Mouse (Mus musculus) heart, postnatal 0 days (tissue): ENCODE results near the gene Grasp. TPM values are rescaled to one million over a fixed set of nuclear protein-coding genes. Genes with fewer than 3 reads are reported as not detected.

Source experiments
- ATAC-seq: fragments of 200-750 bp; cut with Nextera tagmentation; 2 replicates; pipeline ENCODE4 v1.8.0; 2017; ENCODE audit warnings: low read depth, moderate number of reproducible peaks, moderate library complexity; ENCODE audit not compliant: insufficient read depth
- DNase-seq: peaks from one replicate; pipeline ENCODE4 v3.0.0-alpha.2; 2016; ENCODE audit warnings: low spot score
- H3K27ac ChIP-seq: fragments of 300-500 bp; sonication (generic); 2 replicates; pipeline ENCODE4 v1.5.1; 2014; ENCODE audit warnings: low read depth, mild to moderate bottlenecking
- H3K27me3 ChIP-seq: fragments of 300-500 bp; sonication (generic); 2 replicates; pipeline ENCODE4 v1.6.1; 2014; ENCODE audit warnings: low read length, mixed read lengths; ENCODE audit not compliant: control insufficient read depth, insufficient read depth
- H3K36me3 ChIP-seq: fragments of 300-500 bp; sonication (generic); replicated peaks from 2 replicates; pipeline ENCODE4 v1.6.1; 2014; ENCODE audit warnings: low read length, mixed read lengths; ENCODE audit not compliant: control insufficient read depth, insufficient read depth
- H3K4me1 ChIP-seq: fragments of 300-500 bp; sonication (generic); 2 replicates; pipeline ENCODE4 v1.6.1; 2014; ENCODE audit warnings: antibody characterized with exemption; ENCODE audit not compliant: control insufficient read depth, insufficient read depth
- H3K4me2 ChIP-seq: fragments of 300-500 bp; sonication (generic); 2 replicates; pipeline ENCODE4 v1.6.1; 2014; ENCODE audit warnings: low read depth, mild to moderate bottlenecking, low read length, moderate library complexity
- H3K4me3 ChIP-seq: fragments of 300-500 bp; sonication (generic); 2 replicates; pipeline ENCODE4 v1.5.1; 2014; ENCODE audit warnings: low read depth, low read length
- H3K9ac ChIP-seq: fragments of 300-500 bp; sonication (generic); replicated peaks from 2 replicates; pipeline ENCODE4 v1.6.1; 2014; ENCODE audit warnings: low read depth, low read length, mixed read lengths
- H3K9me3 ChIP-seq: fragments of 300-500 bp; sonication (generic); replicated peaks from 2 replicates; pipeline ENCODE4 v1.6.1; 2016; ENCODE audit warnings: low read length; ENCODE audit not compliant: control insufficient read depth
- CTCF ChIP-seq: IDR thresholded peaks from 2 replicates; pipeline ENCODE4 v1.5.1; 2016; ENCODE audit warnings: antibody characterized with exemption, control low read depth, low read depth
- EP300 ChIP-seq: IDR thresholded peaks from 2 replicates; pipeline ENCODE4 v1.6.1; 2016; ENCODE audit warnings: antibody characterized with exemption, low read depth
- WGBS: fragments of 180-500 bp; shearing (Covaris S2); extraction: QIAGEN DNeasy Blood & Tissue Kit; methylation state at CpG from one replicate; pipeline ENCODE4 v1.1.7; 2014; 5-methylcytosine and 5-hydroxymethylcytosine counted together
- polyA plus RNA-seq: library from polyadenylated mRNA; unstranded; fragments of >200 nt; fragmentation: Nextera tagmentation; extraction: Ambion mirVana; gene quantifications from 2 replicates; pipeline ENCODE4 v1.2.1, GENCODE M21; 2015
- total RNA-seq: library from RNA; depleted of rRNA; stranded (reverse); fragments of >200 nt; gene quantifications from 2 replicates; pipeline ENCODE4 v1.2.3, GENCODE M21; 2014; ENCODE audit warnings: low replicate concordance

Gene Grasp
- total and polyA plus RNA-seq, 2 experiments from 2014 or later = 2.3 to 8.0 TPM

DNA sequence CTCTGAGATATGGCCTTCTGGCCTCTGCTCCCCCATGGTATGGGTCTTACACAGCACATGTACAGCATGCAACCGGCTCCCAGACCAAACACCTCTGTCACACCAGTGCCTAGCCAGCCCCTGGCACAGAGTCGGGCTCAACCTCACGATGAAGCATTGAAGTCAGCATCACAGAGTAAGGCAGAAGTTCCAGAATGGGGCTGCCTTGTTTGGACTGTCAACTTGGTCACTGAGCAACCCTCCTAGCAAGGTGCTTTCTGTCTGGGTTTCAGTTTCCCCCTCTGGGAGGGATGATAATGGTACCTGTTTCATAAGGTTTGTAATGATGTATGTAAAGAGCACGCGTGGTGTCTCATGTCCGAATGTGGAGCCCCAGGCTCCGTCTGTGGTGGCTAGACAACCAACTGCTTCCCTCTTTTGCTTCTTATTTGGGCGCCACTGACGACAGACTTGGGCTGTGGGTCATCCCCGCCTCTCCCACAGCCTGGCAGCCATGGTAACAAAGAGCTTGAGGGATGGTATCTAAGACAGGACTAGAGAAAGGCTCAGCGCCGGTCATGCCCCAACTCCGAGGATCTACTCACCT lies 998 bp upstream of the Grasp start:
- DNase-seq = no peak
- Histone ChIP-seq H3K4me1 (no peaks in the 10 kb centered on the region), H3K36me3 (no peaks in the 10 kb centered on the region), H3K27me3 (peaks cover 4% of the 10 kb centered on the region; the same call in 1 of the 2 replicates), H3K9ac (no peak overlapping the region), H3K9me3 (no peaks in the 10 kb centered on the region), H3K4me2 (no peak overlapping the region), H3K27ac (no peak overlapping the region), H3K4me3 (no peak overlapping the region)
- TF ChIP-seq CTCF (no peak), EP300 (no peak)
- WGBS = 57% methylated on average over 13 of the region's 13 CpGs
- ATAC-seq = no peak

DNA sequence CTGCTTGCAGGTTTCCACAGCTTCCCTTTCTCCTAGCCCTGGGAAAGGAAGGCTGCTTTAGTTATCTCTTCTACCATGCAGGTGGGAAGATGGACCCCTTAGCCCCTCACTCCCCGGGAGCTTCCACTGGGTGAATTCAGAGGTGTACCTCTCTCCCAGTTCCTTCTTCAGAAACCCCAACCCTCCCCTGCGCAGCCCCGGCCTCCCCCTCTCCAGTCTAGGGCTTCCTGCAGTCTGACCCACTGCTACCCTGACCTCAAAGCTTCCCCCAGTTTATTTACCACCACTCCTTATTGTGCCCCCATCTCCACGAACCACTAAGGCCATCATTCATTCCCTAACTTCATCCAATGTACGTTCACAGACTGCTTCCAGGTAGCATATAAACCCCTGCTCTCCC lies 392 bp upstream of the Grasp start:
- no peak for DNase-seq
- H3K4me1 ChIP-seq = 0 out of 2 replicates have a peak, but pooled peaks cover 3% of the 10 kb centered on the region
- H3K27me3 ChIP-seq = peaks cover 4% of the 10 kb centered on the region; the same call in 1 of the 2 replicates
- ATAC-seq = no peak
- peak overlapping the region; percentile 93 for H3K4me2 ChIP-seq
- H3K4me3 ChIP-seq = peak overlapping the region; percentile 86
- H3K9me3 ChIP-seq = no peaks in the 10 kb centered on the region
- WGBS = 8% methylated on average over 5 of the region's 5 CpGs
- H3K27ac ChIP-seq = no peak overlapping the region
- TF ChIP-seq EP300 (no peak), CTCF (no peak)
- H3K9ac ChIP-seq = no peak overlapping the region
- H3K36me3 ChIP-seq = no peaks in the 10 kb centered on the region

DNA sequence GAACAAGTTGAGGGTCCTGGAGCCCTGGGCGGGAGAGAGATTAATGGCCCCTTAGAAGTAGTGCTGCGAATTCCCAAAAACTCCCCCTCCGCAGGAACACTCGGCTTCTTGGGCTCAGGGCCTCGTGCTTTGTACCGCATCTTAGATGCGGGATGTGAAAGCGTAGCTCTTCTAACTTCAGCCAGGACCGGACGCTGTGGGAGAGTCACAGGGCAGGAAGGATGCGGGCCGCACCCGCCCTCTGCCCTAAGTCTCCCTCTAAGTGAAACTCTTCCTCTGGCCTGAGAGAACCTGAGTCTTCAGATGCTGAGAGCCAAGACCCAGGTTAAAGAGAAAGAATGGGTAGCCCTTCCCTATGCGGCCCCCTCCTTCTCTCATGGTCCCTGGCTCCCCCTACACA lies 989 bp downstream of the Grasp start:
- H3K27me3 ChIP-seq = peaks cover 4% of the 10 kb centered on the region; the same call in 1 of the 2 replicates
- H3K4me3 ChIP-seq = peak overlapping the region; percentile 86
- H3K9me3 ChIP-seq = no peaks in the 10 kb centered on the region
- peak overlapping the region; percentile 75 for H3K9ac ChIP-seq
- 22% methylated on average over 14 of the region's 14 CpGs for WGBS
- H3K4me2 ChIP-seq = peak overlapping the region; percentile 93
- TF ChIP-seq CTCF (no peak), EP300 (no peak)
- DNase-seq (peak; percentile 36), ATAC-seq (no peak)
- peak overlapping the region; percentile 82 for H3K27ac ChIP-seq
- 0 out of 2 replicates have a peak, but pooled peaks cover 5% of the 10 kb centered on the region for H3K4me1 ChIP-seq
- peaks cover 10% of the 10 kb centered on the region for H3K36me3 ChIP-seq

- no peak overlapping the region for H3K4me3 ChIP-seq
- peak overlapping the region; percentile 26 for H3K4me2 ChIP-seq
- WGBS = 38% methylated on average over 7 of the region's 7 CpGs
- H3K4me1 ChIP-seq = 0 out of 2 replicates have a peak, but pooled peaks cover 5% of the 10 kb centered on the region
- no peaks in the 10 kb centered on the region for H3K9me3 ChIP-seq
- H3K9ac ChIP-seq = no peak overlapping the region
- DNase-seq (peak; percentile 77), ATAC-seq (peak; percentile 59)
- H3K36me3 ChIP-seq = peaks cover 31% of the 10 kb centered on the region
- H3K27me3 ChIP-seq = peaks cover 2% of the 10 kb centered on the region; the same call in 1 of the 2 replicates
- H3K27ac ChIP-seq = peak overlapping the region; percentile 79
- no peak for TF ChIP-seq CTCF
- TF ChIP-seq EP300 = peak; percentile 80; the same call in 1 of the 2 replicates
Measured at GRCm38 (mm10) chr15:101227971-101228370, 4.0 kb downstream of the Grasp start.

GRCm38 (mm10) chr15:101228866-101229590 lies 5.0 kb downstream of the Grasp start:
- DNase-seq (no peak), ATAC-seq (no peak)
- no peak overlapping the region for H3K27ac ChIP-seq
- H3K9ac ChIP-seq = no peak overlapping the region
- 78% methylated on average over 21 of the region's 21 CpGs for WGBS
- TF ChIP-seq EP300 = no peak
- TF ChIP-seq CTCF = no peak
- peaks cover 31% of the 10 kb centered on the region for H3K36me3 ChIP-seq
- H3K9me3 ChIP-seq = no peaks in the 10 kb centered on the region
- no peaks in the 10 kb centered on the region for H3K27me3 ChIP-seq
- peaks cover 9% of the 10 kb centered on the region; the same call in 1 of the 2 replicates for H3K4me1 ChIP-seq
- H3K4me2 ChIP-seq = no peak overlapping the region
- H3K4me3 ChIP-seq = no peak overlapping the region

DNA sequence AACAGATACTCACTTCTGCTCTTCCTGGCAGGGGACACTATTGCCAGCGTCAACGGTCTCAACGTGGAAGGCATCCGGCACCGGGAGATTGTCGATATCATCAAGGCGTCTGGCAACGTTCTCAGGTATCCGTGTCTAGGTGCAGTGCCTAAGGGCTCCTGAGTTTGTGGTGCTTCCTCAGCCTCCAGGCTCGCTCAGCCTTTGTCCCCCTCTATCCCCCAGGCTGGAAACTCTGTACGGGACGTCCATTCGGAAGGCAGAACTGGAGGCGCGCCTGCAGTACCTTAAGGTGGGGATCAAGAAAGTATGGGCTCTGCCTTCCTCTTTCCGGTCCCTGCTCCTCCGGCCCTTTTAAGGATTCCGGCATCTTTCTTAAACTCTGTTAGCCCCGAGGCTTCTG lies 6.5 kb downstream of the Grasp start:
- Histone ChIP-seq H3K4me2 (no peak overlapping the region), H3K27ac (no peak overlapping the region), H3K9me3 (no peaks in the 10 kb centered on the region), H3K27me3 (no peaks in the 10 kb centered on the region), H3K9ac (no peak overlapping the region), H3K4me3 (no peak overlapping the region), H3K4me1 (peaks cover 9% of the 10 kb centered on the region; the same call in 1 of the 2 replicates), H3K36me3 (peaks cover 31% of the 10 kb centered on the region)
- ATAC-seq (no peak), DNase-seq (no peak)
- 95% methylated on average over 19 of the region's 19 CpGs for WGBS
- TF ChIP-seq EP300 (no peak), CTCF (no peak)
